Mouse (Mus musculus) liver, adult (tissue): Measurements from ENCODE around the gene Rtf1.
A peak's percentile ranks its signal among the peaks of the same experiment; 100 is the strongest.

Source experiments
- GATA4 ChIP-seq: IDR thresholded peaks from 2 replicates; pipeline ENCODE4 v1.6.1; 2014; ENCODE audit warnings: mild to moderate bottlenecking, low read length; ENCODE audit not compliant: insufficient replicate concordance

Rtf1 gene

GRCm38 (mm10) chr2:119710011-119710410 lies 35.1 kb downstream of the Rtf1 start:
- TF ChIP-seq GATA4 = no peak

GRCm38 (mm10) chr2:119721070-119721469 lies 46.2 kb downstream of the Rtf1 start:
- no peak for TF ChIP-seq GATA4

- no peak for TF ChIP-seq GATA4
These were observed 53.0 kb downstream of the Rtf1 start for GRCm38 (mm10) chr2:119727762-119728416.

DNA sequence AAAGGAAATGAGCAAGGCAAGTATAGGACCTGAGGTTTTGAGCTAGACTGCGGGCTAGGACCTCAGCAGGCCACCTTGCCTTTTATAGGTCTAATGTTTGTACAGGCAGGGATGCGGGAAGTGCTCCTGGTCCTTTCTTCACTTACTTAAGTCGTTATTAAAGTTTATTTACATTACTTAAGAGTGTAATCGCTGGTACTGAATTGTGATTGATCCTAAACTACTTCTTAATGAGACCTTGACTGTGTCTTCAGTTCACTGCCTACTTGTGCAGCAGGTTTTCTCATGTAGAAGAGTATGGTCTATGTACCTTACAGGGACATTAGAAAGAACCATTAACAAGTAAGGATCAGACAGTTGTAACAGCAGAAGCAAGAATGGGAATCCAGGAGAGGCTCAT lies 55.9 kb downstream of the Rtf1 start:
- no peak for TF ChIP-seq GATA4

DNA sequence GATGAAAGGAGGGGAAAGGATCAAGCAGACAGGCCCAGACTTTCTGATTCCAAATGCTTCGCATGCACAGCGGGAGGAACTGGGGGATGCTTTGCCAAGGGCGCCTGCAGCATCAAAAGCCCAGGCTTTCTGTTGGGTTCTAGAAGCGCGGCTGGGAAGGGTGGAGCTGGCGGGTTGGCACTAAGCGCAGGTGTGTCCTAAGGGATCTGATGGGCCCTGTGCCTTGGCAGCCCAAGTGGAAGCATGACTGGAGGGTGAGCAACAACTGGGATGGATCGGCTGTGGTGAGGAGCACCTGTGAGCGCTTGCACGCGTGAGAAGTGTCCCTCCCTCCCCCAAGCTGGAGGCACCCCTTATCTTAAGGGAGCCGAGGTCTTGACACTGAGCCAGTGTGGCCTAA lies 62.3 kb downstream of the Rtf1 start:
- TF ChIP-seq GATA4 = no peak

GRCm38 (mm10) chr2:119740567-119740966 lies 65.7 kb downstream of the Rtf1 start:
- TF ChIP-seq GATA4 = no peak

DNA sequence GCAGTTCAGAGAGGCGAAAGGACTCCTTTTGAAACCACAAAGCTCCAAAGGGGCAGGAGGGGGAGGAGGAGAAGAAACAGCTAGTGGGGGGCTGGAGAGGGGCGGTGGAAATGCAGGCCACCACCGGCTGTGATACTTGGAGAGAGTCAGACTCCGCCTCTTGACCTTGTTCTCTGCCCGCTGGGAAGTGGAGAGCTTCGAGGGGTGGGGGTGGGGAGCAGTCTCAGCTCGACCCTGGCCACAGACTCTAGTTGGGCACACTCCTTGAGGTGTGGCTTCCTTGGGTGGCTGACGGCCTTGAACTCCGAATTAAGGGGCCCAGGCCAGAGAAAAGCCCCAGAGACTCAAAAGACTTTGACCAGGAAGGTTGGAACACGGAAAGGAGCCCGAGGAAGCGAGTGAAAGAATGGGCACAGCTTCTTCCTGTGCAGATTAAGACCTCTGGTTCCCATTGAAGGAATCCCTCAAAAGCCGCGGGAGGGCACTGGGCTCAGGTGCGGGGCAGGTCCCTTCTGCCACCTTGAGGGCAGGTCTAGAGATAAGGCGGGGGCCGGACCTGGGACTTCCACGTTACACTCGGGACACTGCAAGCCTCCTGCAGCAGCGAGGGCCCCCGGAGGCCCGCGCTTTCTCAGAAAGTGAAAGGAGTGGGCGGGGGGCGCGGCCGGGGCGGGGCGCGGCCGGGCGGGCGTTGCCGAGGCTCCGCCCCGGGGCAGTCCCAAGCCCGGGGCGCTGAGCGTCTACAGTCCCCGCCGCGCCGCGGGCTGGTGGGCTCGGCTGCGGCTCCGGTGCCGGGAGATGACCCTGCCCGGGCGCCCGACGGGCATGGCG lies 66.9 kb downstream of the Rtf1 start, which contains the start of gene Itpka:
Itpka (plus strand) TSS at position 757 of the 831 bp plus-strand sequence.
- TF ChIP-seq GATA4 = no peak

GRCm38 (mm10) chr2:119742461-119743175 lies 67.8 kb downstream of the Rtf1 start:
- TF ChIP-seq GATA4 = no peak

DNA sequence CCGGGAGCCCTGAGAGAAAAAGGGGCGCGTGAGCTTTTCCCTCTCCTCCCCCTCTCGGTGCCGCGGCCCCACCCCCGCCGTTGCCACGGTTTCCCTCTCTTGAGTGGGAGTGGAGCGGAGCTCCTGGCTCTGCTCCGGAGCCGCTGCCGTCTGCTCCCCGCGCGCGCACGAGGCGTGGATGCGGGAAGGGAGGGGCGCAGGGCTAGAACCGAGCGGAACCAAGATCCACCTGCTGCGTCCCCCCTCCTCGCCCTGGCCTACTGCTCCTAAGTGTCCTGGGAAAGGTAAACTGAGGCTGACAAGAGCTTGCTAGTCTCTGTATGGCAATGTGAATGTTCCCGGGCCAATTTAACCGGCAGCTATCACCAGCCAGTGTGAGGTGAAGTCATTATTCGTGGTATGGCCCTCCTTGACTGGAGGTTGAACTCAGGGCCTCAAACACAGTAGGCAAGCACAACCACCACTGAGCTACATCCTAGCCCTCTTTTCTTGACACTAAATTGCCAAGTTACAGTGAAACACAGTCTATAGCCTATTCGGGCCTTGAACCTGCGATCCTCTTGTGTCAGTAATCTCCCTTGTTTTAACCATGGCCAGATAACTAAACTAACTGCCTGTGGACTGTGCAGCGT lies 68.4 kb downstream of the Rtf1 start:
- no peak for TF ChIP-seq GATA4

- TF ChIP-seq GATA4 = no peak
These were observed 68.9 kb downstream of the Rtf1 start for GRCm38 (mm10) chr2:119743808-119744162.

DNA sequence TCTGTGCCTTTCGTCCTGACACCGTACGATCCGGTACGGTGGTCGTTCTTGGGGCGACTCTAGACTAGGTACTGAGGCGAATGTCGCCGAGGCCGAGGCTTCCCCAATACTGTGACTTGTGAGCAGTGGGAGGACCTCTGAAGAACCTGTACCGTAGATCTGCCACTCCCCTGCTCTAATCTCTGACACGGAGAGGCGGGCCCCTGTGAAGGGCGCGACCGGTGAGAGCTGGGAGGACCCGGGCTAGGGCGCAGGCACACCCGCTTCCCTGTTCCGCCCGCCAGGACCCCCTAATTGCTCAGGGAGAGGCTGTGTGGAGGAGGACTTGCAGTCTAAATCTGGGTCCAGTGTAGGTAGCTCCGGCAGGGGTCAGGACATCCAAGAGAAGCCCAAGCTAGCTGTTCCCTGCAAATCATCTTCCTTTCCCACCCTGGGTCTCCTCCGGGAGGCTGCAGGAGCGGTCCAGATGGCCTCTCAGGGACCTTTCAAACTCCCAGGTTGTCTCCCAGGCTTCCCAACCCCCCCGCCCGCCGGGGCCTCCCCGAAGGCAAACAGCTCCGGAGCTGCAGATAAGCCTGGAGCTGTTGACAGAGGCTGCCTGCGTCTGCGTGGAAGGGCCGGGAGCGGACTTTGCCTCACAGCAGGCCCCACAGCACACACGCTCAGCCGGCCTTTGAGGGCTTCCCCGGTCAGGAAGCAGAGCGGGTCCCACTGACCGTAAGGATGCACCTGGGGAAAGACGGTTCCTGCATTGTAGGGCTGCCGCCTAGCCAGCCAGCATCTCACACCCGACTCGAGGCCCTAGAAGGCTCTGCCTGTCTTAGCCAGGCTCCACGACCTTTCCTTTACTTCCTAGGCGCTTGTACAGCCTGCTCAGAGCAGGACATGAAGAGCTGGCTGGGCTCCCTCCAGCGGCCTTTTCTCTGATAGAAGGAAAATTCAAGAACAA lies 69.6 kb downstream of the Rtf1 start:
- TF ChIP-seq GATA4 = peak; percentile 22; the same call in 1 of the 2 replicates

GRCm38 (mm10) chr2:119745281-119745680 lies 70.4 kb downstream of the Rtf1 start:
- TF ChIP-seq GATA4 = no peak

- no peak for TF ChIP-seq GATA4
These were observed 72.7 kb downstream of the Rtf1 start for GRCm38 (mm10) chr2:119747554-119747953.

DNA sequence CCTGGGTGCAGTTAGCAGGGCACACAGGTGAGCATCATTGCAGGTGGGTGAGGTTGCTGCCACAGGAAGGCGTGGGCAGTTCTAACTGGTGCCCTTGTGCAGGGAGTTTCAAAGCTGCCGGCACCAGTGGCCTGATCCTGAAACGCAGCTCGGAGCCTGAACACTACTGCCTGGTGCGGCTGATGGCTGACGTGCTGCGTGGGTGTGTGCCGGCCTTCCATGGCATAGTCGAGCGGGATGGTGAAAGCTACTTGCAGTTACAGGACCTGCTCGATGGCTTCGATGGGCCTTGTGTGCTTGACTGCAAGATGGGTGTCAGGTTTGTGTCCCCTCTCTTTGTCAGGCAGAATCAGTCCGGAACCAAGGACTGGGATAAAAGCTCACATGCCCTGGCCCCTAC lies 74.4 kb downstream of the Rtf1 start:
- TF ChIP-seq GATA4 = no peak
